Mouse (Mus musculus): ENCODE data around the gene Uggt2. TPM values are rescaled to one million over a fixed set of nuclear protein-coding genes. Genes with fewer than 3 reads are reported as not detected.

The Uggt2 gene
- polyA plus RNA-seq, 1 experiment from 2014 or later, result 5.9 TPM

- Histone ChIP-seq H3K4me3 (ENCODE audit: low read depth, low read length) (no peak overlapping the region), H3K4me1 (ENCODE audit: insufficient read depth, low read depth, low read length) (no peaks in the 10 kb centered on the region), H3K9me3 (ENCODE audit: low read length) (no peaks in the 10 kb centered on the region), H3K36me3 (ENCODE audit: insufficient read depth, low read length) (0 out of 2 replicates have a peak, but pooled peaks cover 8% of the 10 kb centered on the region), H3K9ac (replicated peaks; ENCODE audit: low read depth) (no peak overlapping the region), H3K27ac (ENCODE audit: low read length) (no peak overlapping the region), H3K4me2 (replicated peaks; ENCODE audit: low read depth, low read length) (no peak overlapping the region), H3K27me3 (replicated peaks; ENCODE audit: insufficient read depth, low read length) (no peaks in the 10 kb centered on the region)
- ATAC-seq, result no peak
- no peak for DNase-seq (ENCODE audit: low spot score)
- TF ChIP-seq CTCF (IDR thresholded peaks at IDR 0.05), result no peak
- TF ChIP-seq EP300 (IDR thresholded peaks at IDR 0.05), result no peak
- WGBS, result 93% methylated on average over 4 of the region's 4 CpGs
Observed at GRCm38 (mm10) chr14:118965356-118966000, 133.8 kb downstream of the Uggt2 start.

- no peak for TF ChIP-seq CTCF (IDR thresholded peaks at IDR 0.05)
- no peak for TF ChIP-seq EP300 (IDR thresholded peaks at IDR 0.05)
- Histone ChIP-seq H3K36me3 (ENCODE audit: insufficient read depth, low read length) (peaks cover 22% of the 10 kb centered on the region), H3K4me2 (replicated peaks; ENCODE audit: low read depth, low read length) (no peak overlapping the region), H3K27me3 (replicated peaks; ENCODE audit: insufficient read depth, low read length) (no peaks in the 10 kb centered on the region), H3K27ac (ENCODE audit: low read length) (no peak overlapping the region), H3K4me1 (ENCODE audit: insufficient read depth, low read depth, low read length) (no peaks in the 10 kb centered on the region), H3K9me3 (ENCODE audit: low read length) (no peaks in the 10 kb centered on the region), H3K4me3 (ENCODE audit: low read depth, low read length) (no peak overlapping the region), H3K9ac (replicated peaks; ENCODE audit: low read depth) (no peak overlapping the region)
- 93% methylated on average over 3 of the region's 3 CpGs for WGBS
- DNase-seq (ENCODE audit: low spot score) (no peak), ATAC-seq (no peak)
Observed at GRCm38 (mm10) chr14:118958010-118958409, 141.2 kb downstream of the Uggt2 start.

- H3K27me3 ChIP-seq (replicated peaks; ENCODE audit: insufficient read depth, low read length), result no peaks in the 10 kb centered on the region
- H3K36me3 ChIP-seq (ENCODE audit: insufficient read depth, low read length), result 0 out of 2 replicates have a peak, but pooled peaks cover 3% of the 10 kb centered on the region
- H3K27ac ChIP-seq (ENCODE audit: low read length), result no peak overlapping the region
- no peak overlapping the region for H3K9ac ChIP-seq (replicated peaks; ENCODE audit: low read depth)
- ATAC-seq, result no peak
- no peaks in the 10 kb centered on the region for H3K9me3 ChIP-seq (ENCODE audit: low read length)
- TF ChIP-seq EP300 (IDR thresholded peaks at IDR 0.05) (no peak), CTCF (IDR thresholded peaks at IDR 0.05) (no peak)
- no peaks in the 10 kb centered on the region for H3K4me1 ChIP-seq (ENCODE audit: insufficient read depth, low read depth, low read length)
- no peak overlapping the region for H3K4me2 ChIP-seq (replicated peaks; ENCODE audit: low read depth, low read length)
- 89% methylated on average over 9 of the region's 9 CpGs for WGBS
- H3K4me3 ChIP-seq (ENCODE audit: low read depth, low read length), result no peak overlapping the region
- no peak for DNase-seq (ENCODE audit: low spot score)
Observed at GRCm38 (mm10) chr14:118951912-118952583, 147.2 kb downstream of the Uggt2 start.

GRCm38 (mm10) chr14:118948841-118949240, 150.4 kb downstream of the Uggt2 start:
- Histone ChIP-seq H3K36me3 (ENCODE audit: insufficient read depth, low read length) (no peaks in the 10 kb centered on the region), H3K4me3 (ENCODE audit: low read depth, low read length) (no peak overlapping the region), H3K27me3 (replicated peaks; ENCODE audit: insufficient read depth, low read length) (no peaks in the 10 kb centered on the region), H3K4me1 (ENCODE audit: insufficient read depth, low read depth, low read length) (0 out of 2 replicates have a peak, but pooled peaks cover 2% of the 10 kb centered on the region), H3K9ac (replicated peaks; ENCODE audit: low read depth) (no peak overlapping the region), H3K4me2 (replicated peaks; ENCODE audit: low read depth, low read length) (no peak overlapping the region), H3K9me3 (ENCODE audit: low read length) (no peaks in the 10 kb centered on the region), H3K27ac (ENCODE audit: low read length) (no peak overlapping the region)
- TF ChIP-seq CTCF (IDR thresholded peaks at IDR 0.05) (no peak), EP300 (IDR thresholded peaks at IDR 0.05) (no peak)
- ATAC-seq (peak; percentile 35), DNase-seq (ENCODE audit: low spot score) (peak; percentile 45)
- WGBS, result 70% methylated on average over 1 of the region's 1 CpGs

GRCm38 (mm10) chr14:118944702-118945101, 154.5 kb downstream of the Uggt2 start:
- Histone ChIP-seq H3K4me2 (replicated peaks; ENCODE audit: low read depth, low read length) (no peak overlapping the region), H3K27ac (ENCODE audit: low read length) (no peak overlapping the region), H3K9me3 (ENCODE audit: low read length) (no peaks in the 10 kb centered on the region), H3K27me3 (replicated peaks; ENCODE audit: insufficient read depth, low read length) (no peaks in the 10 kb centered on the region), H3K9ac (replicated peaks; ENCODE audit: low read depth) (no peak overlapping the region), H3K4me3 (ENCODE audit: low read depth, low read length) (no peak overlapping the region), H3K36me3 (ENCODE audit: insufficient read depth, low read length) (no peaks in the 10 kb centered on the region), H3K4me1 (ENCODE audit: insufficient read depth, low read depth, low read length) (peaks cover 5% of the 10 kb centered on the region)
- ATAC-seq (no peak), DNase-seq (ENCODE audit: low spot score) (no peak)
- no peak for TF ChIP-seq CTCF (IDR thresholded peaks at IDR 0.05)
- no peak for TF ChIP-seq EP300 (IDR thresholded peaks at IDR 0.05)
- 54% methylated on average over 2 of the region's 2 CpGs for WGBS

GRCm38 (mm10) chr14:118942076-118942475, 157.2 kb downstream of the Uggt2 start:
- no peak for ATAC-seq
- no peak overlapping the region for H3K4me2 ChIP-seq (replicated peaks; ENCODE audit: low read depth, low read length)
- no peaks in the 10 kb centered on the region for H3K9me3 ChIP-seq (ENCODE audit: low read length)
- H3K27ac ChIP-seq (ENCODE audit: low read length), result no peak overlapping the region
- 61% methylated on average over 12 of the region's 12 CpGs for WGBS
- DNase-seq (ENCODE audit: low spot score), result no peak
- H3K9ac ChIP-seq (replicated peaks; ENCODE audit: low read depth), result no peak overlapping the region
- H3K4me1 ChIP-seq (ENCODE audit: insufficient read depth, low read depth, low read length), result peaks cover 14% of the 10 kb centered on the region
- TF ChIP-seq CTCF (IDR thresholded peaks at IDR 0.05), result no peak
- no peak for TF ChIP-seq EP300 (IDR thresholded peaks at IDR 0.05)
- H3K36me3 ChIP-seq (ENCODE audit: insufficient read depth, low read length), result no peaks in the 10 kb centered on the region
- H3K4me3 ChIP-seq (ENCODE audit: low read depth, low read length), result no peak overlapping the region
- no peaks in the 10 kb centered on the region for H3K27me3 ChIP-seq (replicated peaks; ENCODE audit: insufficient read depth, low read length)
